Mouse (Mus musculus) gastrocnemius, postnatal 4 days (tissue): ENCODE measurements around the gene Cnmd. TPM values are rescaled to one million over a fixed set of nuclear protein-coding genes. Genes with fewer than 3 reads are reported as not detected.

Experiments
- total RNA-seq, 2 experiments: library from RNA; stranded (reverse); gene quantifications; 2 replicates each; pipeline ENCODE4 v1.2.3; 2021

Cnmd gene
- total RNA-seq, 2 experiments from 2014 or later = 0.83 to 1.3 TPM

Other genes starting within 250 kb of the Cnmd start
- 10 to 100 TPM; 10.4 to 12.0 TPM for gene Kbtbd7, start 235.7 kb downstream of the Cnmd start, total RNA-seq
- under 1 TPM; 0.69 to 0.83 TPM for gene Kbtbd6, start 210.3 kb downstream of the Cnmd start, total RNA-seq
- gene Elf1, start 181.0 kb downstream of the Cnmd start, total RNA-seq = 10 to 100 TPM; 11.5 to 13.0 TPM
- 10 to 100 TPM; 33.3 to 34.6 TPM for gene Wbp4, start 180.7 kb downstream of the Cnmd start, total RNA-seq
- 10 to 100 TPM; 70.7 to 74.1 TPM for gene Sugt1, start 74.5 kb downstream of the Cnmd start, total RNA-seq
- gene Pcdh8, start 109.1 kb upstream of the Cnmd start, total RNA-seq = under 1 TPM; 0.08 to 0.10 TPM